Mouse (Mus musculus) small intestine, adult 2 months (tissue): ENCODE data around the gene Olfr891. TPM values are rescaled to one million over a fixed set of nuclear protein-coding genes. Genes with fewer than 3 reads are reported as not detected.
"Not testable (repeated sequence)": the region's sequence is repeated elsewhere in the genome, so short reads cannot be mapped to it uniquely, and the experiment has no call there.

ENCODE experiments used
- H3K27ac ChIP-seq: fragments of 200-500 bp; 2 replicates; pipeline ENCODE4 v1.5.1; 2012; ENCODE audit warnings: low read depth, low read length, control low read depth, inconsistent platforms; ENCODE audit not compliant: insufficient read depth
- H3K27me3 ChIP-seq: fragments of 200-500 bp; 2 replicates; pipeline ENCODE4 v1.6.1; 2012; ENCODE audit warnings: mild to moderate bottlenecking, moderate library complexity, low read length, inconsistent platforms; ENCODE audit not compliant: control insufficient read depth, insufficient read depth
- H3K36me3 ChIP-seq: fragments of 200-500 bp; 2 replicates; pipeline ENCODE4 v1.6.1; 2012; ENCODE audit warnings: mild to moderate bottlenecking, low read length, control low read depth, inconsistent platforms; ENCODE audit not compliant: control insufficient read depth, insufficient read depth
- H3K4me1 ChIP-seq: fragments of 200-500 bp; 2 replicates; pipeline ENCODE4 v1.6.1; 2012; ENCODE audit warnings: low read length, inconsistent platforms, mixed read lengths; ENCODE audit not compliant: control insufficient read depth, insufficient read depth, insufficient read length
- H3K4me3 ChIP-seq: fragments of 200-500 bp; 2 replicates; pipeline ENCODE4 v1.5.1; 2012; ENCODE audit warnings: low read depth, mild to moderate bottlenecking, control low read depth, inconsistent platforms, low read length, moderate library complexity
- CTCF ChIP-seq: fragments of 200-500 bp; IDR thresholded peaks from 2 replicates; pipeline ENCODE4 v1.5.1; 2012; ENCODE audit warnings: low read depth, mild to moderate bottlenecking, control low read depth, inconsistent platforms, low read length, moderate library complexity, mixed read lengths; ENCODE audit not compliant: insufficient replicate concordance, insufficient read length; ENCODE audit errors: extremely low read depth
- POLR2A ChIP-seq: fragments of 200-500 bp; IDR thresholded peaks from 2 replicates; pipeline ENCODE4 v1.6.1; 2012; ENCODE audit warnings: low read depth, mild to moderate bottlenecking, control low read depth, inconsistent platforms, low read length, moderate library complexity
- WGBS: fragments of 180-500 bp; shearing (Covaris S2); methylation state at CpG from one replicate; pipeline ENCODE4 v1.1.7; 2018; 5-methylcytosine and 5-hydroxymethylcytosine counted together
- polyA plus RNA-seq: library from polyadenylated mRNA; depleted of rRNA; stranded (reverse); fragments of >200 nt; gene quantifications from 2 replicates; pipeline ENCODE4 v1.2.3, GENCODE M21; 2012; rRNA removed

Gene Olfr891
- polyA plus RNA-seq = not detected in 2 replicates

GRCm38 (mm10) chr9:38180721-38181120 lies at the start of gene Olfr891:
Gene Olfr891, minus strand, starts transcription at chr9:38180821.
- H3K36me3 ChIP-seq = no peaks in the 10 kb centered on the region
- no peak for TF ChIP-seq POLR2A
- TF ChIP-seq CTCF = no peak
- H3K4me3 ChIP-seq = no peak within 1 kb of the TSS
- no peaks in the 10 kb centered on the region for H3K4me1 ChIP-seq
- 76% methylated on average over 1 of the region's 1 CpGs for WGBS
- no peak within 1 kb of the TSS for H3K27ac ChIP-seq
- no peaks in the 10 kb centered on the region for H3K27me3 ChIP-seq

- TF ChIP-seq POLR2A (no peak), CTCF (no peak)
- Histone ChIP-seq H3K27me3 (no peaks in the 10 kb centered on the region), H3K36me3 (no peaks in the 10 kb centered on the region), H3K4me1 (no peaks in the 10 kb centered on the region), H3K4me3 (no peak within 1 kb of the TSS), H3K27ac (no peak within 1 kb of the TSS)
Observed at GRCm38 (mm10) chr9:38217755-38218154, 37.1 kb upstream of the Olfr891 start, which contains the start of gene Olfr894. Gene Olfr894, plus strand, starts transcription at chr9:38218055.

- Histone ChIP-seq H3K4me3 (no peak within 1 kb of the TSS), H3K4me1 (no peaks in the 10 kb centered on the region), H3K36me3 (no peaks in the 10 kb centered on the region), H3K27me3 (no peaks in the 10 kb centered on the region), H3K27ac (no peak within 1 kb of the TSS)
- WGBS = 85% methylated on average over 3 of the region's 3 CpGs
- TF ChIP-seq CTCF (no peak), POLR2A (no peak)
Observed at GRCm38 (mm10) chr9:38208065-38208464, 27.4 kb upstream of the Olfr891 start, which contains the start of gene Olfr893. Gene Olfr893, plus strand, starts transcription at chr9:38208365.

GRCm38 (mm10) chr9:38168341-38168740 lies 12.3 kb downstream of the Olfr891 start:
- H3K27me3 ChIP-seq, H3K27ac ChIP-seq, H3K4me3 ChIP-seq, H3K36me3 ChIP-seq, H3K4me1 ChIP-seq: not testable (repeated sequence)
- WGBS = 40% methylated on average over 2 of the region's 2 CpGs

GRCm38 (mm10) chr9:38142217-38142616 lies 38.4 kb downstream of the Olfr891 start, which contains the start of gene Olfr890:
Gene Olfr890, plus strand, starts transcription at chr9:38142517.
- H3K4me1 ChIP-seq = no peaks in the 10 kb centered on the region
- H3K36me3 ChIP-seq = no peaks in the 10 kb centered on the region
- no peaks in the 10 kb centered on the region for H3K27me3 ChIP-seq
- no peak within 1 kb of the TSS for H3K4me3 ChIP-seq
- TF ChIP-seq CTCF = no peak
- no peak for TF ChIP-seq POLR2A
- no peak within 1 kb of the TSS for H3K27ac ChIP-seq

Other genes with a start within 250 kb of the Olfr891 start
- not detected in 2 replicates for gene Olfr881, start 189.0 kb downstream of the Olfr891 start, polyA plus RNA-seq
- not detected in 2 replicates for gene Olfr883, start 155.0 kb downstream of the Olfr891 start, polyA plus RNA-seq
- not detected in 2 replicates for gene Olfr884, start 134.3 kb downstream of the Olfr891 start, polyA plus RNA-seq
- not detected in 2 replicates for gene Olfr885, start 119.5 kb downstream of the Olfr891 start, polyA plus RNA-seq
- gene Olfr887, start 96.7 kb downstream of the Olfr891 start, polyA plus RNA-seq = not detected in 2 replicates
- gene Olfr888, start 72.7 kb downstream of the Olfr891 start, polyA plus RNA-seq = not detected in 2 replicates
- not detected in 2 replicates for gene Olfr889, start 65.6 kb downstream of the Olfr891 start, polyA plus RNA-seq
- not detected in 2 replicates for gene Olfr890, start 38.3 kb downstream of the Olfr891 start, polyA plus RNA-seq
- gene Olfr893, start 27.5 kb upstream of the Olfr891 start, polyA plus RNA-seq = not detected in 2 replicates
- gene Olfr894, start 37.2 kb upstream of the Olfr891 start, polyA plus RNA-seq = not detected in 2 replicates
- gene Olfr143, start 72.0 kb upstream of the Olfr891 start, polyA plus RNA-seq = not detected in 2 replicates
- not detected in 2 replicates for gene Olfr895, start 87.0 kb upstream of the Olfr891 start, polyA plus RNA-seq
- not detected in 2 replicates for gene Olfr896-ps1, start 110.3 kb upstream of the Olfr891 start, polyA plus RNA-seq
- gene Olfr25, start 148.2 kb upstream of the Olfr891 start, polyA plus RNA-seq = not detected in 2 replicates
- not detected in 2 replicates for gene Olfr898, start 167.6 kb upstream of the Olfr891 start, polyA plus RNA-seq
- not detected in 2 replicates for gene Olfr250, start 186.1 kb upstream of the Olfr891 start, polyA plus RNA-seq
- not detected in 2 replicates for gene Olfr251, start 196.3 kb upstream of the Olfr891 start, polyA plus RNA-seq
- not detected in 2 replicates for gene Olfr147, start 220.9 kb upstream of the Olfr891 start, polyA plus RNA-seq
- not detected in 2 replicates for gene Olfr901, start 248.6 kb upstream of the Olfr891 start, polyA plus RNA-seq